Mouse (Mus musculus) Patski (cell line): ENCODE measurements around the gene Homer3. TPM values are rescaled to one million over a fixed set of nuclear protein-coding genes. Genes with fewer than 3 reads are reported as not detected.
A peak's percentile ranks its signal among the peaks of the same experiment; 100 is the strongest.

Experiments
- ATAC-seq: fragments of 100-300 bp; one replicate; pipeline ENCODE4 v1.8.0; 2021
- CTCF ChIA-PET: fragments of 350-600 bp; sonication (Branson Sonifier 250); formaldehyde crosslinking; loops from one replicate; lab custom pipeline; 2022; ENCODE audit warnings: inconsistent platforms; lab: Charles Lee
- POLR2A ChIA-PET: fragments of 350-600 bp; sonication (Branson Sonifier 250); formaldehyde crosslinking; loops from one replicate; lab custom pipeline; 2022; ENCODE audit warnings: antibody characterized with exemption, inconsistent platforms; lab: Charles Lee
- DNase-seq: peaks from one replicate; pipeline ENCODE4 v3.0.0-alpha.2; 2011; ENCODE audit warnings: low read depth, low spot score
- H3K27me3 ChIP-seq: fragments of 371-371 bp; one replicate; pipeline ENCODE4 v1.5.1; 2021
- CTCF ChIP-seq: fragments of 100-300 bp; IDR thresholded peaks from one replicate; pipeline ENCODE4 v1.5.1; 2021
- in situ Hi-C: fragments of 300-500 bp; cut with MboI; formaldehyde crosslinking; loops from 3 replicates; pipeline ENCODE4 v1.11.1; 2018; ENCODE audit warnings: low pct_unique_long_range_greater_than_20kb, mixed read lengths
- polyA plus RNA-seq: library from polyadenylated mRNA; unstranded; gene quantifications from one replicate; pipeline ENCODE4 v1.2.3, GENCODE M21; 2021

The Homer3 gene
- polyA plus RNA-seq, 1 experiment from 2014 or later = 67.9 TPM

DNA sequence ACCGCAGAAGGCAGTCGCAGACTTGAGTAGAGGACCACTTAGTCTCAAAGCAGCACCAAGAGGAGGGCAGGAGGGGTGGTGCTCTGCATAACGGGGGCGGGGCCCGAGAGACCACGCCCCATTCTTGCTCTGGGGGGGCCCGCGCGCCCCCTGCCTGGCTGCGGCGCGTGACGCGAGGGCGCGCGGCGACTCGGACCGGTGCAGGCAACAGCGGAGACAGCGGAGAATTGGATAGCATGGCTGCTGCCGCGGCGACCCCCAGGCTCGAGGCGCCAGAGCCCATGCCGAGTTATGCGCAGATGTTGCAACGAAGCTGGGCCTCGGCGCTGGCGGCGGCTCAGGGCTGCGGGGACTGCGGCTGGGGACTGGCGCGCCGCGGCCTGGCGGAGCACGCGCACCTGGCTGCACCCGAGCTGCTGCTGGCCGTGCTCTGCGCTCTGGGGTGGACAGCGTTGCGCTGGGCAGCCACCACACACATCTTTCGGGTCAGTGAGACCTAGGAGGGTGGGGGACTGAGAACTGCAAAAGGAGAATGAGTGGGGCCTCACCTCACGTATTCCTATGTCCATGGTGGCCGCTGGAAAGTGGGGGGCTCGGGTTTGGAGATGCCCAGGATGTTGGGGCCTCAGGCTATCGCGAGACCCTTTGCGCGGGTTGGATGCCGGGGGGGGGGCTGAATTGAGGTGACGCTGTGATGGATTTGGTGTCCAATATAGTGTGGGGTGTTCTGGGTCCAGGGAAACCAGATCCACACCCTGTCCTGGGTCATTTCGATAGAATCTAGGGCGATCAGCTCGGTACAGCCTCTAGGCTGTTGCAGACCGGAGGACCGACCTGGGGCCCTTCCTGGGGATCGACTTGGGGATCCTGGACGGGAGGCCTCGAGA is 33.2 kb downstream of the Homer3 start, which contains the start of gene Cers1:
TSS of gene Cers1 (plus strand) at position 152 of the 887 bp plus-strand sequence.
- CTCF ChIA-PET = interaction anchor here (1.0 kb wide), 1 partner anchor 116 kb away, joined by 3 read pairs; no protein-coding TSS in a partner anchor
- POLR2A ChIA-PET = no interaction called here
- ATAC-seq = peak; percentile 36
- no peak for TF ChIP-seq CTCF
- no peak for DNase-seq
- in situ Hi-C loops = no loop called here
- H3K27me3 ChIP-seq = no peaks in the 10 kb centered on the region

DNA sequence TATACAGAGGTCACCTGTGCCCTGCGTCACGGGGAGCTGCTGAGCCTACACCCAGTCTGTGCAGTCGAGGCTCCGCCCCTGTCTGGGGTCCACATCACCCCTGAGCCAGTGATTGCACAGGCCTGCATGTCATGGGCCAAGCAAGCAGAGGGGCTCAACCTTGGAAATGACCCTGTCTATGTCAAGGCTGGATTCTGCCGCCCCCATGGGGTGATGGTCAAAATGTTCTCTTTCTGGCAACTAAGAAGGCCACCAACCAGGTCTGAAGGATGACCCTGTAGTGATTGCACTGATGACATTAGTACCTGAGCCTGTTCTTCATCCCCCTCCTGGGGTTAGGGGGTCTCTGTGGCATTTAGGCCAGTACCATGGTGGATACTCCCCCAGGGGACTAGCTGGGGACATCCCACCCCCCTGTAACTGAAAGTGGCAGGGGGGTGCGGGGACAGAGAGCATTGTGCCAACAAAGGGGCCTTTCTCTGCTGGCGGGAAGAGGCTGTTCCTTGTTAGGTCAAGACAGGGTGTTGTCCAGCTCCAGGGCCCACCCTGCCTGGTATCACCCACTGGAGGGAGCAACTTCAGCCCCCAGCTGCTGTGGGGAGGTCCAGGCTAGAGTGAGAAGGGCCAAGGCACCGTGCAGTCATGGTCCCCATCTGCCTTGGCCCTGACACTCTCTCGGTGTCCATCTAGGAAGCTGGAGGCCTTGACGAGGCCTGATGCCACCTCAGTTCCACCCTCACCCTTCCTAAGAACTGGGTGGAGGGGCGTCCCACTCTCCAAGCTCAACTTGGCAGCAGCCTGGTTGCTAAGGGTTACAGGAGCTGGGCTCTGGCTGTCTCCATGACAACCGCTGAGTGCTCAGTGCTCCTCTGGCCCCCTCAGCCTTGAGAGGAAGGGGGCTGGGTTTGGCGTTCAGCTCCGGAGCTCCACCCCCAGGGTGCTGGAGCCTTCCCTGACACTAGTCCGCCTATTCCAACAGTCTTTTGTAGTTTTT is 34.2 kb downstream of the Homer3 start:
- no peaks in the 10 kb centered on the region for H3K27me3 ChIP-seq
- DNase-seq (no peak), ATAC-seq (no peak)
- in situ Hi-C loops = no loop called here
- CTCF ChIA-PET = interaction anchor here (0.8 kb wide), 1 partner anchor 187 kb away, joined by 4 read pairs; no protein-coding TSS in a partner anchor
- TF ChIP-seq CTCF = no peak
- POLR2A ChIA-PET = no interaction called here

DNA sequence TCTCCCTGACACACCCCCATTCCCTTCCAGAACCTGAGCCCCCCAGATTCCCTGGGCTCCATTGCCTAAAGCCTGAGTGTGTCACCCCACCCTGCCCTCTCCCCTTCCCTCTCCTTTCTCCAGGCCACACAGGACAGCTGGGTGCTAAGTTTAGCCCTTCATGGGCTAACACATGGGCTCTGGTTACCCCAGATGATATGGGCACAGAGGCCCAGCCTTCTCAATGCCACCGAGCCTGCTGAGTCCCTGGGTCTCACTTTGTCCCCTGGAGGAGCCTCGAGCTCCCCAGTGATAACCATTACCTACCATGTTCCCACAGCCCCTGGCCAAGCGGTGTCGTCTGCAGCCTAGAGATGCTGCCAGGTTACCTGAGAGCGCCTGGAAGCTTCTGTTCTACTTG is 35.2 kb downstream of the Homer3 start:
- ChIA-PET POLR2A (no interaction called here), CTCF (interaction anchor here (1.2 kb wide), 1 partner anchor 8 kb away, joined by 4 read pairs; no protein-coding TSS in a partner anchor)
- no peak for TF ChIP-seq CTCF
- ATAC-seq = no peak
- no peak for DNase-seq
- H3K27me3 ChIP-seq = no peaks in the 10 kb centered on the region
- in situ Hi-C loops = no loop called here

DNA sequence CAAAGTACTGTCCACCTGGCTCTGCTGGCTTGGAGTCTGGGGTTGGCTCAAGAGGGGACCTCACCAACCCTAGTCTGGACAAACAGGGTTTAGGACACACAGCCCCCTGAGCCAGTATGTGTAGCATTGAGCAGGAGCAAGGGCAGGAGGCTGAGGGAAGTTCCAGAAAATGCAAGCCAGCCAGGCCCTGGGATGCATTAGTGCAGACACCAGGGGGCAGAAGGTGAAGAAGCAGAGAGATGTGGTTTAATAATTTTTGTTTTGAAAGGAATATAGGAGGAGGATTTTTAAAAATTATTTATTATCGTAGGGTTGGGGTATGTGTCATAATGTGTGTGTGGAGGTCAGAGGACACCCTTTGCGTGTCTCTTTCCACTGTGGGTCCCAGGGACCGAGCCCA is 41.1 kb downstream of the Homer3 start:
- DNase-seq (no peak), ATAC-seq (no peak)
- in situ Hi-C loops = no loop called here
- ChIA-PET POLR2A (no interaction called here), CTCF (no interaction called here)
- H3K27me3 ChIP-seq = no peaks in the 10 kb centered on the region
- TF ChIP-seq CTCF = no peak

DNA sequence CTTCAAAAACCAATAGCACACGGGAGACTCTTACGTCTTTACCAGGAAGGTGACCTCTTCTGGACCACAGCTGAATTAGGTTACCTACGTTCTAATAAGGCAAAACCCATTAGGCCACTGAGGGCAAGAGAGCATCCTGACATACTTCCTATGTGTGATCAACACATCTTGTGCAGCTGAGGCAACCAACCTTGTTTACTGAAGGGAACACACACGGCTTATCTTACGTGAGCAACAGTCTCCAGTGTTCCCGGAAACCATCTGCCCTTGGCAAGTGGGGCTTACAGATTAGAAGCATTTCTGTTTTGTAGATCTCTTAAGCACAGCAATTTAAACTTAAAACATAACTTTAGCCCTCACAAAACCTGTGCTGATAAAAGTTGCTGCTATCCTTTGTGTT is 44.9 kb downstream of the Homer3 start:
- in situ Hi-C loops = no loop called here
- CTCF ChIA-PET = no interaction called here

DNA sequence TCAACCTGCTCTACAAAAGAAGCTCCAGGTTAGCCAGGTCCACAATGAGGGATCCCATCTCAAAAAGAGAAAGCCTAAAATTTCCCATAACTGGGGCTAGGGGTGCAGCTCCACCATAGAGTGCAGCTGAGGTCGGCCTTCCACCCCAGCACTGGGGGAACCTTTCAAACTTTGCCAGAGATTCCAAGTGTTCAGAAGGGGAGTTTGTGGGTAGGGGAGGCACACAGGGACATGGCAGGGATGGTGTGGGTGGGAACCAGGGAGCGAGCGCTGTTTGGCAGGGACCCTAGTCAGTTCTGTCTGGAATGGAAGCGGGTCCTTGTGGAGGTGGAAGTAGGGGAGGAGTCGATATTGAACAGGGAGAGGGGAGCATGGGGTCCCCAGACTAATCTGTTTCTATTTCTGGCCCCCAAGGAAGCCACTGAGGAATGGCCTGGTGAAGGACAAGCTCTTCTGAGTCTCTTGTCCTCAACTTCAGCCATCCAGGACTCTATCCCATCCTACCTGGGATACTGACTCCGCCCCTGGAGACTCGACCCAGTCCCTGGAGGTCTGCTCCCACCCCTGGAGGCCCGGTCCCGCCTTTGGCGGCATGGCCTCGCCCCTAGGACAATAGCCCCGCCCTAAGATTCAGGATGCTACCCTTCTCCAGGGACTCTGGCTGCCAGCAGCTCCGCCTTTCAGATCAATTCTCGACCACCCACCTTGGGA is 46.7 kb downstream of the Homer3 start, which contains the start of gene Gdf1:
TSS of gene Gdf1 (plus strand) at position 694 of the 711 bp plus-strand sequence.
- in situ Hi-C loops = no loop called here
- DNase-seq (no peak), ATAC-seq (no peak)
- CTCF ChIA-PET = no interaction called here
- POLR2A ChIA-PET = interaction anchor here (0.9 kb wide), 1 partner anchor 9 kb away, joined by 5 read pairs; no protein-coding TSS in a partner anchor
- H3K27me3 ChIP-seq = no peaks in the 10 kb centered on the region
- TF ChIP-seq CTCF = no peak

More for the DNA sequence above, 44.9 kb downstream of the Homer3 start:
- DNase-seq (no peak), ATAC-seq (no peak)
- TF ChIP-seq CTCF = no peak
- no peaks in the 10 kb centered on the region for H3K27me3 ChIP-seq
- POLR2A ChIA-PET = interaction anchor here (0.6 kb wide), 1 partner anchor 44 kb away, joined by 3 read pairs; no protein-coding TSS in a partner anchor

DNA sequence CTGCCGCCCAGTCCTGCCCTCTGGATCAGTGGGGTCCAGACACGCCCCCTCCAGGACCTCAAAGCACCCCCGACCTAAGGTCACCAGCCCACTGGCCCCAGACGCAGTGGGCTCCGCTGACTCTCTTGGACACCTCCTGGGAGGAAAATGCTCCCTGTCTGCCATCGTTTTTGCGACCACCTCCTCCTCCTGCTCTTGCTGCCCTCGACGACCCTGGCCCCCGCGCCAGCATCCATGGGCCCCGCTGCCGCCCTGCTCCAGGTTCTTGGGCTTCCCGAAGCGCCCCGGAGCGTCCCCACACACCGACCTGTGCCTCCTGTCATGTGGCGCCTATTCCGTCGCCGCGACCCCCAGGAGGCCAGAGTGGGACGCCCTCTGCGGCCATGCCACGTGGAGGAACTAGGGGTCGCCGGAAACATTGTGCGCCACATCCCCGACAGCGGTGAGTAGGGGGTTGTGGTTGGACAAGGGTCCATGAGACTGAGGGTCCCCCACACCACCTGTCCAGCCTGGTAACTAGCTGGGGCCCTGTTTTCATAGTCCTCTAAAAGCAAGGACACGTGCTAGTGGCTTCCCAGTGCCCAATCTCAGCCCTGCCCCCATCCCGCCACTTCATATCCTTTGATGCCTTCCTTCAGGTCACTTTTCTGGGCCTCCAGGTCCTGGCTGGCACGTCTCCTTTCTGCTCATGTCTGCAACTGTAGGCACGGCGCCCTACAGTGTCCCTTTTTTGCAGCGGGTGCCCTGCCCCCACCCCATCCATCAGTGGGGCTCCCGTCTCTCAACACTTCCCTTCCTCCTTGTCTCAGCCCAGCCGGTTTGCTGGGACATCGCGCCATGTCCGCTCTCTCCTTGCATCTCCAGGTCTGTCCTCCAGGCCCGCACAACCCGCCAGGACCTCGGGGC is 47.5 kb downstream of the Homer3 start:
- in situ Hi-C loops = no loop called here
- ChIA-PET POLR2A (no interaction called here), CTCF (no interaction called here)
- no peak for ATAC-seq
- no peak for TF ChIP-seq CTCF
- no peaks in the 10 kb centered on the region for H3K27me3 ChIP-seq
- no peak for DNase-seq

DNA sequence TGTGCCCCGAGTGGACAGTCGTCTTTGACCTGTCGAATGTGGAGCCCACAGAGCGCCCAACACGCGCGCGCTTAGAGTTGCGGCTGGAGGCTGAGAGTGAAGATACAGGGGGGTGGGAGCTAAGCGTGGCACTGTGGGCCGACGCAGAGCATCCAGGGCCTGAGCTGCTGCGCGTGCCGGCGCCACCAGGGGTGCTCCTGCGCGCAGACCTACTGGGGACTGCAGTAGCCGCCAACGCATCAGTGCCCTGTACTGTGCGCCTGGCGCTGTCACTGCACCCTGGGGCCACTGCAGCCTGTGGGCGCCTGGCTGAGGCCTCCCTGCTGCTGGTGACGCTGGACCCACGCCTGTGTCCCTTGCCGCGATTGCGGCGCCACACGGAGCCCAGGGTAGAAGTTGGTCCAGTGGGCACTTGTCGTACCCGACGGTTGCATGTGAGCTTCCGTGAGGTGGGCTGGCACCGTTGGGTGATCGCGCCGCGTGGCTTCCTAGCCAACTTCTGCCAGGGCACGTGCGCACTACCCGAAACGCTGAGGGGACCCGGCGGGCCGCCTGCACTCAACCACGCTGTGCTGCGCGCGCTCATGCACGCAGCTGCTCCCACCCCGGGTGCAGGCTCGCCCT is 48.2 kb downstream of the Homer3 start:
- no peak for TF ChIP-seq CTCF
- POLR2A ChIA-PET = no interaction called here
- H3K27me3 ChIP-seq = no peaks in the 10 kb centered on the region
- CTCF ChIA-PET = no interaction called here
- in situ Hi-C loops = no loop called here
- DNase-seq (no peak), ATAC-seq (no peak)

DNA sequence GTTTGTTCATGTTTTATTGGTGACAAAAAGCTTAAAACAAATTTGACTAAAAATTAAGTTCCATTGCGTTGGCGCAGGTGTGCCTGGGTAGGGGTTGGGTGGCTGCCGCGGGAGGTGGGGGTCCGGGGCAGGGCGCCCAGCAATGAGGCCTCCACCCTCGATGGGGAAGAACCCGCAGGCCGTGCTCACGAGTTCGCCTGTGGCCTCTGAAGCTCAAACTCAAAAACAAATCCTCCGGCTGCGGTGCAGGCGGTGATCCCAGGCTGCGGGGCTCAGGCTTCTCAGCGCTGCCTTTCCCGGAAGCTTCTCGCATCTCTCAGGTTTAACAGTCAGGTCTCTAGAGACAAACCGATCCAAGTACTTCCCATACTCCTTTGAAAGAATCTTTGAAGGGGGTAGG is 48.9 kb downstream of the Homer3 start:
- ChIA-PET POLR2A (no interaction called here), CTCF (no interaction called here)
- H3K27me3 ChIP-seq = no peaks in the 10 kb centered on the region
- in situ Hi-C loops = no loop called here
- DNase-seq (no peak), ATAC-seq (no peak)
- no peak for TF ChIP-seq CTCF
